Mouse (Mus musculus) heart, embryonic 12.5 days (tissue): Measurements from ENCODE around the gene Rap1b. TPM values are rescaled to one million over a fixed set of nuclear protein-coding genes. Genes with fewer than 3 reads are reported as not detected.

Source experiments
- ATAC-seq: fragments of 200-750 bp; cut with Nextera tagmentation; 2 replicates; pipeline ENCODE4 v1.8.0; 2017; ENCODE audit warnings: moderate TSS enrichment, moderate library complexity; ENCODE audit not compliant: insufficient number of reproducible peaks, low FRiP score
- H3K27ac ChIP-seq: fragments of 300-500 bp; sonication (generic); 2 replicates; pipeline ENCODE4 v1.5.1; 2016; ENCODE audit warnings: mild to moderate bottlenecking, moderate library complexity; ENCODE audit not compliant: poor library complexity, severe bottlenecking
- H3K27me3 ChIP-seq: fragments of 300-500 bp; sonication (generic); replicated peaks from 2 replicates; pipeline ENCODE4 v1.6.1; 2016; ENCODE audit warnings: mild to moderate bottlenecking, moderate library complexity
- H3K36me3 ChIP-seq: fragments of 300-500 bp; sonication (generic); 2 replicates; pipeline ENCODE4 v1.6.1; 2016; ENCODE audit warnings: mild to moderate bottlenecking, moderate library complexity
- H3K4me1 ChIP-seq: fragments of 300-500 bp; sonication (generic); replicated peaks from 2 replicates; pipeline ENCODE4 v1.6.1; 2016; ENCODE audit warnings: mild to moderate bottlenecking
- H3K4me2 ChIP-seq: fragments of 300-500 bp; sonication (generic); 2 replicates; pipeline ENCODE4 v1.6.1; 2016; ENCODE audit warnings: mild to moderate bottlenecking, moderate library complexity
- H3K4me3 ChIP-seq: fragments of 300-500 bp; sonication (generic); 2 replicates; pipeline ENCODE4 v1.5.1; 2016; ENCODE audit warnings: mild to moderate bottlenecking
- H3K9ac ChIP-seq: fragments of 300-500 bp; sonication (generic); 2 replicates; pipeline ENCODE4 v1.6.1; 2016; ENCODE audit warnings: mild to moderate bottlenecking, moderate library complexity
- H3K9me3 ChIP-seq: fragments of 300-500 bp; sonication (generic); replicated peaks from 2 replicates; pipeline ENCODE4 v1.6.1; 2016; ENCODE audit warnings: mild to moderate bottlenecking, moderate library complexity
- WGBS: fragments of 180-500 bp; shearing (Covaris S2); methylation state at CpG from one replicate; pipeline ENCODE4 v1.1.7; 2016; 5-methylcytosine and 5-hydroxymethylcytosine counted together
- polyA plus RNA-seq: library from polyadenylated mRNA; unstranded; fragments of >200 nt; fragmentation: Nextera tagmentation; extraction: Ambion mirVana; gene quantifications from 2 replicates; pipeline ENCODE4 v1.2.1, GENCODE M21; 2016

The Rap1b gene
- polyA plus RNA-seq, 1 experiment from 2014 or later, result 131 TPM

DNA sequence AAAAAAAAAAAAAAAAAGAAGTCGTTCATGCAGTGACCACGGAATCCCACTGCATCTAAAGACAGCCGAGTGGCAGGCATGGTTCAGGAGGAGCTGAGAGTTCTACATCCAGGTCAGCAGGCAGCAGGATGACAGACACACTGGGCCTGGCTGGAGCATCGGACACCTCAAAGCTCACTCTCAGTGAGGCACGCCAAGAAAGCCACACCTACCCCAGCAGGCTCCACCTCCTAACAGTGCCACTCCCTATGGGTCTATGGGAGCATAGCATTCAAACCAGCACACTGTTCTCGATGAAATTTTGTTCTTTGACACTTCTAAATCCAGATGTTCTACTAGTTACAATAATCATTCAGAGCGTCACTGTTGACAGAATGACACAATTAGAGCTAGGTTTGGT, 48.2 kb downstream of the Rap1b start:
- no peak overlapping the region for H3K9ac ChIP-seq
- no peak for ATAC-seq
- peaks cover 9% of the 10 kb centered on the region; the same call in 1 of the 2 replicates for H3K4me1 ChIP-seq
- no peaks in the 10 kb centered on the region for H3K36me3 ChIP-seq
- H3K4me3 ChIP-seq, result no peak overlapping the region
- H3K4me2 ChIP-seq, result no peak overlapping the region
- WGBS, result 68% methylated on average over 7 of the region's 7 CpGs
- no peak overlapping the region for H3K27ac ChIP-seq
- 0 out of 2 replicates have a peak, but pooled peaks cover 3% of the 10 kb centered on the region for H3K9me3 ChIP-seq
- H3K27me3 ChIP-seq, result no peaks in the 10 kb centered on the region

- H3K4me1 ChIP-seq, result peaks cover 9% of the 10 kb centered on the region; the same call in 1 of the 2 replicates
- H3K9ac ChIP-seq, result no peak overlapping the region
- ATAC-seq, result no peak
- H3K27me3 ChIP-seq, result no peaks in the 10 kb centered on the region
- 88% methylated on average over 12 of the region's 12 CpGs for WGBS
- H3K4me3 ChIP-seq, result no peak overlapping the region
- no peaks in the 10 kb centered on the region for H3K36me3 ChIP-seq
- 0 out of 2 replicates have a peak, but pooled peaks cover 3% of the 10 kb centered on the region for H3K9me3 ChIP-seq
- no peak overlapping the region for H3K27ac ChIP-seq
- no peak overlapping the region for H3K4me2 ChIP-seq
Measured at GRCm38 (mm10) chr10:117797106-117797505, 48.7 kb downstream of the Rap1b start.

DNA sequence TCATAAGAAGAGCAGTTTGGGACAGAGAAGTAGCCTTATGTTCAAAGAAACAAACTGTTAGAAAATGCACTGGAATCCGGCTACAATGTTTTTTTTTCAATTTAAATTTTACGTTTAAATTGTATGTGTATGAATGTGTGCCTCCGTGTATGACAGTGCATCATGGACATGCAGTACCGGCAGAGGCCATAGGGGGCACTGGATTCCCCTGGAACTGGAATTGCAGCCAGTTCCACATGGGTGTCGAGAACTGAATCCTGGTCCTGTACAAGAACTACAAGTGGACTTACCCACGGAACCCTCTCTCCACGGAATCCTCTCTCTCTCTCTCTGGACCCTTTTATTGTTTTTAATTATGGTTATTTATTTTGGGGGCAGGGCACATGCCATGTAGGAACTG, 49.7 kb downstream of the Rap1b start:
- Histone ChIP-seq H3K4me1 (peaks cover 14% of the 10 kb centered on the region), H3K9me3 (0 out of 2 replicates have a peak, but pooled peaks cover 3% of the 10 kb centered on the region), H3K4me3 (no peak overlapping the region), H3K27ac (no peak overlapping the region), H3K36me3 (no peaks in the 10 kb centered on the region), H3K9ac (no peak overlapping the region), H3K4me2 (no peak overlapping the region), H3K27me3 (no peaks in the 10 kb centered on the region)
- WGBS, result 91% methylated on average over 7 of the region's 7 CpGs
- no peak for ATAC-seq

GRCm38 (mm10) chr10:117795206-117795605, 50.6 kb downstream of the Rap1b start:
- Histone ChIP-seq H3K36me3 (0 out of 2 replicates have a peak, but pooled peaks cover 2% of the 10 kb centered on the region), H3K9ac (no peak overlapping the region), H3K27me3 (no peaks in the 10 kb centered on the region), H3K4me2 (no peak overlapping the region), H3K27ac (no peak overlapping the region), H3K9me3 (0 out of 2 replicates have a peak, but pooled peaks cover 3% of the 10 kb centered on the region), H3K4me1 (peaks cover 20% of the 10 kb centered on the region), H3K4me3 (no peak overlapping the region)
- no peak for ATAC-seq
- 75% methylated on average over 4 of the region's 4 CpGs for WGBS

- peak overlapping the region; percentile 88 for H3K4me2 ChIP-seq
- WGBS, result 58% methylated on average over 11 of the region's 11 CpGs
- no peaks in the 10 kb centered on the region for H3K27me3 ChIP-seq
- peak overlapping the region; percentile 75; the same call in 1 of the 2 replicates for H3K27ac ChIP-seq
- H3K9ac ChIP-seq, result no peak overlapping the region
- H3K9me3 ChIP-seq, result 0 out of 2 replicates have a peak, but pooled peaks cover 3% of the 10 kb centered on the region
- H3K4me3 ChIP-seq, result 0 out of 2 replicates have a peak overlapping the region, but pooled peaks have one; percentile 97
- peaks cover 20% of the 10 kb centered on the region for H3K4me1 ChIP-seq
- H3K36me3 ChIP-seq, result peaks cover 8% of the 10 kb centered on the region; the same call in 1 of the 2 replicates
- ATAC-seq, result no peak
Measured at GRCm38 (mm10) chr10:117793436-117794030, 52.3 kb downstream of the Rap1b start.

- Histone ChIP-seq H3K9me3 (0 out of 2 replicates have a peak, but pooled peaks cover 3% of the 10 kb centered on the region), H3K36me3 (peaks cover 15% of the 10 kb centered on the region), H3K4me3 (peak within 1 kb of the TSS; percentile 97), H3K9ac (peak within 1 kb of the TSS; percentile 89), H3K4me1 (peaks cover 20% of the 10 kb centered on the region), H3K27ac (peak within 1 kb of the TSS; percentile 75), H3K27me3 (no peaks in the 10 kb centered on the region), H3K4me2 (peak within 1 kb of the TSS; percentile 88)
- WGBS, result under 1% methylated on average over 75 of the region's 75 CpGs
- ATAC-seq, result peak; percentile 97
Measured at GRCm38 (mm10) chr10:117792141-117793091, 53.4 kb downstream of the Rap1b start, which contains the start of gene Nup107. Gene Nup107, minus strand, starts transcription at chr10:117792705.

DNA sequence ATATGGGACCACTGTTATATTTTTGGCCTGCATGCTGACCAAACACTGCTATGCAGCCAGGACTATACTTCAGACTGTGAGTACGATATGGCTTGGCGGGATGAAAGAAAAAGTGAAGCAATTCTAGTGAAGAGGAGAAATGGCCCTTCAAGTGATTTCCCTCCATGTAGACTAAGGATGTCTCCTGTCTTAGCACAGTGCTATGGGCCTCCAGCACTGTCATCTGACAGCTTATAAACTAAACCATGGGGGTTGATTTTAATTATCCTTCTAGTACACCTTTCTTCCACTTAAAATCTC, 54.7 kb downstream of the Rap1b start:
- H3K4me3 ChIP-seq, result peak overlapping the region; percentile 97
- peaks cover 28% of the 10 kb centered on the region for H3K36me3 ChIP-seq
- 89% methylated on average over 2 of the region's 2 CpGs for WGBS
- 0 out of 2 replicates have a peak, but pooled peaks cover under 1% of the 10 kb centered on the region for H3K9me3 ChIP-seq
- H3K4me1 ChIP-seq, result peaks cover 20% of the 10 kb centered on the region
- H3K9ac ChIP-seq, result peak overlapping the region; percentile 89
- no peaks in the 10 kb centered on the region for H3K27me3 ChIP-seq
- H3K4me2 ChIP-seq, result peak overlapping the region; percentile 88
- no peak overlapping the region for H3K27ac ChIP-seq
- no peak for ATAC-seq

DNA sequence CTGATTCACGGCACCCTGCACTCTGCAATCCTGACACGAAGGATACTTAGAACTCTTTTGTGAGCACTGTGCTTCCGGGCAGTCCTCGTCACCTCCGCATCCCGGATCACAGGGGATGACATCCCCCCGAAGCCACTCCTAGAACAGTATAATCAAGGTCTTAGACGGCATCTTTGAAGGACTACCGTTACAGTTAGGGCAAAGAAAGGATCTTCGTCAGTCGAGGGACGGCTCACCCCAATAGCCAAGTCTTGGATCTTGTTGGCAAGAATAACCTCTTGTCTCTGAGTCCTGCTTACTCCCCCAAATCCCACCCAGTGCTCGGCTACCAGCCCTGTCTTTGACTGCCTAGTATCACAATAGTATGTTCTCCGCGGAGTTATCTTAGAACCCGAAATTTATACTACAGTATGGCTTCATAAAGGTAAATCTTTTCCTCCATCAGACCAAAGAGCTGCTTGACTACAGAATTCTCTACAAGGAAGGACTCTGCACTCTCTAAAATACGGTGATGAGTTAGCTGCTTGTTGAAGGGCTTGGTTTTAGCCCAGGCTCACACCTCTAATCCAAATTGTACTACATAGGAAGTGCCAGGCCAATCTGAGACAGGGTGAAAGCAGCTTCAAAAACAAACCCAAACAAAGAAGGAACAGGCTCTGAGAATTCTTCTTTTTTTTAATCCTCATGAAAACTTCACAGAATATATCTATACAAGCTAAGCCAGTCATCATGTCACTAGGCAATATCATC, 55.2 kb downstream of the Rap1b start:
- peak overlapping the region; percentile 88 for H3K4me2 ChIP-seq
- no peak overlapping the region for H3K27ac ChIP-seq
- peak overlapping the region; percentile 89; the same call in 1 of the 2 replicates for H3K9ac ChIP-seq
- H3K9me3 ChIP-seq, result no peaks in the 10 kb centered on the region
- H3K36me3 ChIP-seq, result peaks cover 33% of the 10 kb centered on the region
- 94% methylated on average over 17 of the region's 17 CpGs for WGBS
- no peak overlapping the region for H3K4me3 ChIP-seq
- ATAC-seq, result no peak
- H3K27me3 ChIP-seq, result no peaks in the 10 kb centered on the region
- peaks cover 20% of the 10 kb centered on the region for H3K4me1 ChIP-seq

DNA sequence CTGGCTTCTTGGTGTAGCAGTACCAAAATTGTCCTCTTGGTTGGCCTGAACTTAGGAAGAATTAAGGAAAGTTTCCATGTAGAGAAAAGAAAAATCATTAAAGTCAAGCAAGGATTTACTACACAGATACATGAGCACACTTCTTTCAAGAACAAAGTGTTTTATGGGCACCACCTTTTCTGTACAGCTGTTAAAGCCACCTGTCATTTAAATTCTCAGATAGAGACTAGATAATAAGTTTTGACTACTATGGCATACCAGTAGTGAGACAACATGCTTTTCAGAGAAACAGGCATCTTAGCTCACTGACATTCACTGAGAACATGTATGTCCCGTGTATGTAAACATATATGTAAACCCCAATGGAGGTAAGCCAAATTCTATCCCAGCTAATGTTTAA, 55.8 kb downstream of the Rap1b start:
- H3K9me3 ChIP-seq, result no peaks in the 10 kb centered on the region
- H3K4me1 ChIP-seq, result peaks cover 20% of the 10 kb centered on the region
- peaks cover 39% of the 10 kb centered on the region for H3K36me3 ChIP-seq
- no peaks in the 10 kb centered on the region for H3K27me3 ChIP-seq
- no peak overlapping the region for H3K4me2 ChIP-seq
- no peak for ATAC-seq
- 86% methylated on average over 1 of the region's 1 CpGs for WGBS
- H3K4me3 ChIP-seq, result no peak overlapping the region
- no peak overlapping the region for H3K27ac ChIP-seq
- H3K9ac ChIP-seq, result no peak overlapping the region

GRCm38 (mm10) chr10:117784646-117785045, 61.2 kb downstream of the Rap1b start:
- Histone ChIP-seq H3K27me3 (no peaks in the 10 kb centered on the region), H3K27ac (no peak overlapping the region), H3K9me3 (no peaks in the 10 kb centered on the region), H3K4me1 (no peaks in the 10 kb centered on the region), H3K4me2 (no peak overlapping the region), H3K36me3 (peaks cover 75% of the 10 kb centered on the region), H3K9ac (no peak overlapping the region), H3K4me3 (no peak overlapping the region)
- WGBS, result 87% methylated on average over 7 of the region's 7 CpGs
- ATAC-seq, result no peak
